Mouse (Mus musculus) stomach, embryonic 15.5 days (tissue): ENCODE results near the gene Sncb. TPM values are rescaled to one million over a fixed set of nuclear protein-coding genes. Genes with fewer than 3 reads are reported as not detected.
"Not testable (repeated sequence)": the region's sequence is repeated elsewhere in the genome, so short reads cannot be mapped to it uniquely, and the experiment has no call there.

Experiments used
- ATAC-seq: fragments of 200-750 bp; cut with Nextera tagmentation; 2 replicates; pipeline ENCODE4 v1.8.0; 2017; ENCODE audit warnings: low read depth, moderate number of reproducible peaks, moderate TSS enrichment; ENCODE audit not compliant: insufficient read depth, low FRiP score
- H3K27ac ChIP-seq: fragments of 300-500 bp; sonication (generic); 2 replicates; pipeline ENCODE4 v1.5.1; 2015; ENCODE audit warnings: mild to moderate bottlenecking, inconsistent platforms
- H3K27me3 ChIP-seq: fragments of 300-500 bp; sonication (generic); replicated peaks from 2 replicates; pipeline ENCODE4 v1.6.1; 2015; ENCODE audit warnings: inconsistent platforms
- H3K36me3 ChIP-seq: fragments of 300-500 bp; sonication (generic); 2 replicates; pipeline ENCODE4 v1.6.1; 2015; ENCODE audit warnings: inconsistent platforms
- H3K4me1 ChIP-seq: fragments of 300-500 bp; sonication (generic); 2 replicates; pipeline ENCODE4 v1.6.1; 2015; ENCODE audit warnings: inconsistent platforms
- H3K4me2 ChIP-seq: fragments of 300-500 bp; sonication (generic); 2 replicates; pipeline ENCODE4 v1.6.1; 2015; ENCODE audit warnings: mild to moderate bottlenecking, inconsistent platforms
- H3K4me3 ChIP-seq: fragments of 300-500 bp; sonication (generic); replicated peaks from 2 replicates; pipeline ENCODE4 v1.5.1; 2015; ENCODE audit warnings: inconsistent platforms
- H3K9ac ChIP-seq: fragments of 300-500 bp; sonication (generic); 2 replicates; pipeline ENCODE4 v1.6.1; 2015; ENCODE audit warnings: inconsistent platforms
- H3K9me3 ChIP-seq: fragments of 300-500 bp; sonication (generic); 2 replicates; pipeline ENCODE4 v1.6.1; 2016; ENCODE audit warnings: inconsistent platforms
- WGBS: fragments of 180-500 bp; shearing (Covaris S2); methylation state at CpG from one replicate; pipeline ENCODE4 v1.1.7; 2015; 5-methylcytosine and 5-hydroxymethylcytosine counted together
- polyA plus RNA-seq: library from polyadenylated mRNA; unstranded; fragments of >200 nt; fragmentation: Nextera tagmentation; extraction: Ambion mirVana; gene quantifications from 2 replicates; pipeline ENCODE4 v1.2.1, GENCODE M21; 2015

The Sncb gene
- polyA plus RNA-seq, 1 experiment from 2014 or later: 0.37 TPM

- WGBS: 39% methylated on average over 4 of the region's 4 CpGs
These were observed 31.0 kb upstream of the Sncb start for GRCm38 (mm10) chr13:54797356-54797755.

GRCm38 (mm10) chr13:54794843-54795242, 28.4 kb upstream of the Sncb start:
- ATAC-seq: no peak
- H3K4me1 ChIP-seq: peaks cover 7% of the 10 kb centered on the region
- no peaks in the 10 kb centered on the region for H3K9me3 ChIP-seq
- WGBS: 44% methylated on average over 5 of the region's 5 CpGs
- H3K4me2 ChIP-seq: no peak overlapping the region
- H3K27ac ChIP-seq: no peak overlapping the region
- no peaks in the 10 kb centered on the region; the same call in 1 of the 2 replicates for H3K27me3 ChIP-seq
- no peak overlapping the region for H3K9ac ChIP-seq
- H3K4me3 ChIP-seq: no peak overlapping the region
- no peaks in the 10 kb centered on the region for H3K36me3 ChIP-seq

More at GRCm38 (mm10) chr13:54797356-54797755, 31.0 kb upstream of the Sncb start:
- H3K9me3 ChIP-seq: no peaks in the 10 kb centered on the region
- no peak overlapping the region for H3K9ac ChIP-seq
- H3K27me3 ChIP-seq: no peaks in the 10 kb centered on the region; the same call in 1 of the 2 replicates
- no peak overlapping the region for H3K27ac ChIP-seq
- H3K4me2 ChIP-seq: no peak overlapping the region
- H3K4me3 ChIP-seq: no peak overlapping the region
- peaks cover 2% of the 10 kb centered on the region; the same call in 1 of the 2 replicates for H3K4me1 ChIP-seq
- ATAC-seq: no peak
- no peaks in the 10 kb centered on the region for H3K36me3 ChIP-seq

- peaks cover 10% of the 10 kb centered on the region for H3K4me1 ChIP-seq
- no peaks in the 10 kb centered on the region for H3K9me3 ChIP-seq
- no peak overlapping the region for H3K9ac ChIP-seq
- WGBS: 65% methylated on average over 16 of the region's 16 CpGs
- no peaks in the 10 kb centered on the region for H3K36me3 ChIP-seq
- ATAC-seq: no peak
- no peak overlapping the region for H3K4me2 ChIP-seq
- H3K27ac ChIP-seq: no peak overlapping the region
- H3K27me3 ChIP-seq: no peaks in the 10 kb centered on the region; the same call in 1 of the 2 replicates
- no peak overlapping the region for H3K4me3 ChIP-seq
These were observed 27.7 kb upstream of the Sncb start for GRCm38 (mm10) chr13:54794002-54794577.

- no peaks in the 10 kb centered on the region for H3K36me3 ChIP-seq
- H3K9ac ChIP-seq: no peak overlapping the region
- no peak overlapping the region for H3K27ac ChIP-seq
- ATAC-seq: no peak
- no peaks in the 10 kb centered on the region; the same call in 1 of the 2 replicates for H3K27me3 ChIP-seq
- no peaks in the 10 kb centered on the region for H3K9me3 ChIP-seq
- peaks cover 10% of the 10 kb centered on the region for H3K4me1 ChIP-seq
- H3K4me3 ChIP-seq: no peak overlapping the region
- no peak overlapping the region for H3K4me2 ChIP-seq
- WGBS: 16% methylated on average over 21 of the region's 21 CpGs
These were observed 26.1 kb upstream of the Sncb start for GRCm38 (mm10) chr13:54792259-54793230.

- Histone ChIP-seq H3K27me3 (no peaks in the 10 kb centered on the region; the same call in 1 of the 2 replicates), H3K27ac (peak overlapping the region; percentile 54), H3K4me1 (peaks cover 10% of the 10 kb centered on the region), H3K36me3 (no peaks in the 10 kb centered on the region), H3K9ac (peak overlapping the region; percentile 39; the same call in 1 of the 2 replicates), H3K4me3 (peak overlapping the region; percentile 63), H3K4me2 (peak overlapping the region; percentile 99), H3K9me3 (no peaks in the 10 kb centered on the region)
- 2% methylated on average over 38 of the region's 38 CpGs for WGBS
- peak; percentile 24 for ATAC-seq
These were observed 23.4 kb upstream of the Sncb start for GRCm38 (mm10) chr13:54789561-54790397.

- Histone ChIP-seq H3K4me3 (peak within 1 kb of the TSS; percentile 63), H3K4me2 (peak within 1 kb of the TSS; percentile 99), H3K27ac (peak within 1 kb of the TSS; percentile 54), H3K4me1 (peaks cover 10% of the 10 kb centered on the region), H3K36me3 (no peaks in the 10 kb centered on the region), H3K9me3 (no peaks in the 10 kb centered on the region), H3K9ac (peak within 1 kb of the TSS; percentile 39; the same call in 1 of the 2 replicates), H3K27me3 (no peaks in the 10 kb centered on the region; the same call in 1 of the 2 replicates)
- WGBS: 3% methylated on average over 49 of the region's 49 CpGs
- ATAC-seq: peak; percentile 89
These were observed 22.6 kb upstream of the Sncb start, which contains the start of gene Tspan17 for GRCm38 (mm10) chr13:54788740-54789560. Tspan17 (plus strand) TSS chr13:54789377.

- not testable (repeated sequence) for H3K27ac ChIP-seq, ATAC-seq, H3K9ac ChIP-seq, H3K4me3 ChIP-seq, H3K36me3 ChIP-seq, H3K9me3 ChIP-seq, H3K27me3 ChIP-seq, H3K4me2 ChIP-seq
- WGBS: 48% methylated on average over 2 of the region's 2 CpGs
- peaks cover 10% of the 10 kb centered on the region for H3K4me1 ChIP-seq
These were observed 21.2 kb upstream of the Sncb start for GRCm38 (mm10) chr13:54787591-54787990.

GRCm38 (mm10) chr13:54783698-54784097, 17.3 kb upstream of the Sncb start, which contains the start of gene Eif4e1b:
Eif4e1b (plus strand) TSS chr13:54783998.
- H3K36me3 ChIP-seq: no peaks in the 10 kb centered on the region
- H3K9me3 ChIP-seq: no peaks in the 10 kb centered on the region
- no peak within 1 kb of the TSS for H3K4me3 ChIP-seq
- H3K27me3 ChIP-seq: no peaks in the 10 kb centered on the region
- WGBS: 82% methylated on average over 4 of the region's 4 CpGs
- no peak within 1 kb of the TSS for H3K9ac ChIP-seq
- H3K27ac ChIP-seq: no peak within 1 kb of the TSS
- H3K4me2 ChIP-seq: no peak within 1 kb of the TSS
- no peaks in the 10 kb centered on the region for H3K4me1 ChIP-seq
- no peak for ATAC-seq

GRCm38 (mm10) chr13:54783235-54783634, 16.8 kb upstream of the Sncb start:
- H3K9ac ChIP-seq: no peak overlapping the region
- H3K4me2 ChIP-seq: no peak overlapping the region
- no peak overlapping the region for H3K27ac ChIP-seq
- no peak overlapping the region for H3K4me3 ChIP-seq
- H3K36me3 ChIP-seq: no peaks in the 10 kb centered on the region
- ATAC-seq: no peak
- H3K9me3 ChIP-seq: no peaks in the 10 kb centered on the region
- H3K27me3 ChIP-seq: no peaks in the 10 kb centered on the region
- no peaks in the 10 kb centered on the region for H3K4me1 ChIP-seq
- WGBS: 55% methylated on average over 2 of the region's 2 CpGs

GRCm38 (mm10) chr13:54781086-54781485, 14.7 kb upstream of the Sncb start:
- Histone ChIP-seq H3K4me3 (no peak overlapping the region), H3K4me1 (no peaks in the 10 kb centered on the region), H3K36me3 (no peaks in the 10 kb centered on the region), H3K27me3 (no peaks in the 10 kb centered on the region), H3K9me3 (no peaks in the 10 kb centered on the region), H3K9ac (no peak overlapping the region), H3K4me2 (no peak overlapping the region), H3K27ac (no peak overlapping the region)
- ATAC-seq: no peak
- WGBS: 84% methylated on average over 3 of the region's 3 CpGs

- Histone ChIP-seq H3K4me2 (no peak overlapping the region), H3K9me3 (no peaks in the 10 kb centered on the region)
These were observed 14.2 kb upstream of the Sncb start for GRCm38 (mm10) chr13:54780592-54780991.

More at GRCm38 (mm10) chr13:54780592-54780991, 14.2 kb upstream of the Sncb start:
- no peak for ATAC-seq
- no peaks in the 10 kb centered on the region for H3K36me3 ChIP-seq
- H3K27me3 ChIP-seq: no peaks in the 10 kb centered on the region
- WGBS: 53% methylated on average over 3 of the region's 3 CpGs
- no peak overlapping the region for H3K4me3 ChIP-seq
- H3K9ac ChIP-seq: no peak overlapping the region
- no peak overlapping the region for H3K27ac ChIP-seq
- H3K4me1 ChIP-seq: no peaks in the 10 kb centered on the region
